In genomic region chr15:98102401-98102800, GRCm38 (mm10) we compare ENCODE assay signal across 21 mouse cellular contexts. TPM values are rescaled to one million over a fixed set of nuclear protein-coding genes. Genes with fewer than 3 reads are reported as not detected.
A peak's percentile ranks its signal among the peaks of the same experiment; 100 is the strongest.
DNase-seq lines count a peak whose midpoint lies in the region; ATAC-seq and TF ChIP-seq lines count a peak whose summit lies in the region.
"Had no signal": no experiment of that assay in that cellular context is flagged by ENCODE, and none has a peak within 500 bp of the region (broad histone marks: within the 10 kb centered on the region; RNA-seq: fewer than 3 reads in every experiment).

No protein-coding gene starts in this region.

- H3K27ac ChIP-seq in kidney, adult 2 months (ENCODE audit: insufficient read depth, low read depth, low read length), result no peak overlapping the region
- H3K27ac ChIP-seq: embryonic facial prominence, embryonic 13.5 days; embryonic facial prominence, embryonic 15.5 days; forebrain, embryonic 10.5 days; forebrain, embryonic 12.5 days had no signal

- no peaks in the 10 kb centered on the region for H3K36me3 ChIP-seq in kidney, adult 2 months (ENCODE audit: control insufficient read depth, insufficient read depth, low read length)
- H3K36me3 ChIP-seq: embryonic facial prominence, embryonic 13.5 days; embryonic facial prominence, embryonic 15.5 days; forebrain, embryonic 10.5 days; forebrain, embryonic 12.5 days had no signal

- no peaks in the 10 kb centered on the region for H3K4me1 ChIP-seq in kidney, adult 2 months (ENCODE audit: control insufficient read depth, insufficient read depth, low read length)

- DNase-seq in frontal cortex, adult 2 months (ENCODE audit: extremely low spot score in 1 of 2, low spot score in 1 of 2), result no peak
- DNase-seq in cerebellum, adult 9-11 months, result no peak
- no peak for DNase-seq in kidney, adult 2 months
- DNase-seq: adrenal gland, adult 2 months; adrenal gland, postnatal 10 days; adrenal gland, postnatal 25 days; cerebellum, adult 11-12 months; cerebellum, adult 2 months; cerebellum, adult 9-10 months; cerebellum, postnatal 14 days; cerebellum, postnatal 36 days; embryo, embryonic 11 days had no signal

- TF ChIP-seq CTCF in kidney, adult 2 months (conservative IDR thresholded peaks at IDR 0.05; ENCODE audit: insufficient read depth, insufficient read length, low read depth, low read length), result no peak

- no peak for TF ChIP-seq POLR2A in kidney, adult 2 months (IDR thresholded peaks at IDR 0.05; ENCODE audit: low read depth, low read length)

- WGBS in kidney, adult 2 months, result 95% methylated on average over 6 of the region's 6 CpGs

- no peaks in the 10 kb centered on the region for H3K27me3 ChIP-seq in kidney, adult 2 months (replicated peaks; ENCODE audit: control insufficient read depth, insufficient read depth, low read length)
- H3K27me3 ChIP-seq: embryonic facial prominence, embryonic 13.5 days; embryonic facial prominence, embryonic 15.5 days had no signal

- ATAC-seq in frontal cortex, adult (ENCODE audit: low TSS enrichment), result peak; percentile 20; the same call in 1 of the 2 replicates
- 0 out of 2 replicates have a peak, but pooled peaks have one; percentile 9 for ATAC-seq in monocyte, adult 5-6 weeks (replicated peaks; ENCODE audit: insufficient number of reproducible peaks, low FRiP score, low TSS enrichment, poor library complexity, severe bottlenecking)
- ATAC-seq: forebrain, embryonic 14.5 days; forebrain, embryonic 16.5 days had no signal

- H3K4me3 ChIP-seq in kidney, adult 2 months (ENCODE audit: insufficient read depth, low read depth, low read length), result no peak overlapping the region
- H3K4me3 ChIP-seq: embryonic facial prominence, embryonic 13.5 days; embryonic facial prominence, embryonic 15.5 days; erythroblast, embryonic 14.5 days; forebrain, embryonic 10.5 days; forebrain, embryonic 12.5 days had no signal

RNA-seq across cellular contexts. Expression of gene Senp1, which starts 8.9 kb away (rescaled TPM):
- polyA plus RNA-seq in frontal cortex, adult 2 months (2012; rRNA removed), result 12.3 and 12.7 TPM in 2 replicates
- 39.4 to 66.2 TPM (median 59.8 TPM) in 3 replicates for total RNA-seq in monocyte, adult 5-6 weeks (2017)
- 7.9 and 8.1 TPM in 2 replicates for polyA plus RNA-seq in kidney, adult 2 months (2012; rRNA removed)

RNA-seq across cellular contexts. Expression of gene Pfkm, which starts 10.0 kb away (rescaled TPM):
- polyA plus RNA-seq in frontal cortex, adult 2 months (2012; rRNA removed), result 329 and 345 TPM in 2 replicates
- total RNA-seq in monocyte, adult 5-6 weeks (2017), result 2.6 to 3.4 TPM (median 3.3 TPM) in 3 replicates
- polyA plus RNA-seq in kidney, adult 2 months (2012; rRNA removed), result 44.8 and 56.2 TPM in 2 replicates
